Mouse (Mus musculus) cortical plate, adult 2 months (tissue): ENCODE measurements around the gene Trhr2.

Experiments
- CTCF ChIP-seq: fragments of 200-500 bp; IDR thresholded peaks from 2 replicates; pipeline ENCODE4 v1.5.1; 2011; ENCODE audit warnings: mild to moderate bottlenecking, control low read depth, low read length; ENCODE audit not compliant: insufficient read depth; ENCODE audit errors: extremely low read depth
- POLR2A ChIP-seq: fragments of 200-500 bp; IDR thresholded peaks from 2 replicates; pipeline ENCODE4 v1.6.1; 2011; ENCODE audit warnings: mild to moderate bottlenecking, low read length, control low read depth; ENCODE audit not compliant: insufficient read depth; ENCODE audit errors: extremely low read depth

DNA sequence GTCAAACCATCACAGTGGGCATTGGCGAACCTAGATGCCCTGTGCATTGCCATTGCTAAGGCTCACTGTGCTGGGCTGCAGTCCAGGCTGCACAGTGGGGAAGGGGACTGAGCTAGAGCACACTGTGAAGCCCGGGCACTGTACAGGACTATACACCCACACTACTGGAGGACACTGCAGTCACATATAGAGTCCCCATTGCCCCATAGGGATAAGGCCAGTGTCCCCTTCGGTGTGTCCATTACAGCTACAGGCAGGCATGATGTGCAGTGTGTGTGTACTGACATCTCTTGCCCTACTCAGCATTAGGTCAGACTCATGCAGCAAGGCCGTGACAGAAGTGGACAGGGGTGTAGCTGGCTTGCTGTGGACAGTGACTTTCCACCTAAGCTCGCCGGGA, 18.8 kb downstream of the Trhr2 start:
- TF ChIP-seq CTCF (no peak), POLR2A (no peak)
